Mouse (Mus musculus): ENCODE measurements around the gene Sh3pxd2b.

Gene Sh3pxd2b

DNA sequence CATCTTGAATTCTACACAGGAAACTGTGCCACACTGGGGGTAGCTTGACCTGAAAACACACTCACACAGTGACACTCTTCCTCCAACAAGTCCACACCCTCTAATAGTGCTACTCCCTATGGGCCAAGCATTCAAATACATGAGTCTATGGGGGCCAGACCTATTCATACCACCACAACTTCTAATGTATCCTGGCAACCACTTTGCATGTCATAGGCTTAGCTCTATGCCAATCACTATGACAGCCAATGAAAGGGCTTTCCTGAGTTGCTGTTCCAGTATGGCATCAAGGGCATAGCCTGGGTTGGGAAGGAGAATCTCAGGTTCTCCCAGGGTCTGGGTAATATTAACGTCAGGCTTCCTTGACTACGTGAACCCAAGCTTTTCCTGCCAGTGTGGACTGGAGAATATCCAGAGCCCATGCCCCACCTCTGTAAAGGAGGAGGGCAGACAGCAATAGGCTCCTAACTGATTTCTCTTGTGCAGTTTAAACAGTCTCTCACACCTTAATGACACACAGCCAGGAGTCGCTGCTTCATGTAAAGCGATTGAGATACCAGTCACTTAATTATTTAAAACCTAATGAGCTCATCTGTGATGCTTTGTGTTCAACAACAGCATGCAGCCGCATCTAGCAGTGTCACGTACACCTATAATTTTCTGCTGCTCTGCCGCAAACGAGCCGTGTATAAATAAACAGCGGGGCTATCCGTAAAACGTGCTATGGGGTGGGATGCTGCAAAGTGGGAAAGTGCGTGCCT is 25.8 kb downstream of the Sh3pxd2b start:
- DNase-seq (ENCODE audit: low read depth, low spot score) = no peak

DNA sequence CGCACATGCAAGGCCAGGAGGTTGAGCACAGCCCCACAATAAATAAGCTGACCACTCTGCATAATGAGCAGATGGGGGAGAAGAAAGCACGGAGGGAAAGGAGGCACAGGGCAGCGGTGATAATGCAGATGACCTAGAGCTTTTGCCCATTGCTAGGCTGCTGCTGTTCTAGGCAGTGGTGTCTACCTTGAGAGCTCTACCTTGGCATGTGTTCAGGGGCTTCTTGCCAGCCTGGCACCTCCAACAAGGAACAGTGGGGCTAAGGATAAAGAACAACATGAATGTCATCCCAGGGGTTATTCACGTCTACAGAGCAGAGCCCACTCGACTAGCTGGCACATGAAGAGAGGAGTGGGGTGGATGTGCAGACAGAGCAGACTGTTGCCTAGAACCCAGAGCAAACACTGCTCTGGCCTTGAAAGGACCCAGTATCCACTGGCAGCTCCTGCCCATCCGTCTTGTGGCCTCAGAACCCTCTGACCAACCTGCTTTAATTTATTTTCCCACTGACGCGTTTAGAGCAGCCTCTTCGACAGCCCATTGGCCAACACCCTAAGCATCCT is 26.5 kb downstream of the Sh3pxd2b start:
- DNase-seq (ENCODE audit: low read depth, low spot score) = no peak

DNA sequence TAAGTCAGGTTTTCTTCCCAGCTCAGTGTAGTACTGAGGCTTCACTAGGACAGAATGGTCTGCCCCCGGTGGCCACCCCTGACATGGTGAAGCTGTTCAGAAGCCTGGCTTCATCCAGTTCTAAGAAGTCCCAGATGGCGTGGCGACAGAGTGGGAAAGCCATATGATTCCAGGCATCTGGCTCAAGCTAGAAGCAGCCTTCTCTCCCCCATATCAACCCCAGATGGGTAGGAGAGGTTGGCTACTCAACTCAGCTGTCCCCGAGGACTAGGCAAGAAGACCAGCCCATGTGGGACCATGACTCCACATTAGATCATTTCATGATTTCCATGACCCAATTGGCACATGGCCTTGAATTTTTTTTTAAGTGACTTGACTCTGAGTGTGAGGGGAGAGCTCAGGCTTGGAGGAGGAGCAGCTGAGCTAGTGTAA is 27.5 kb downstream of the Sh3pxd2b start:
- DNase-seq (ENCODE audit: low read depth, low spot score) = no peak

DNA sequence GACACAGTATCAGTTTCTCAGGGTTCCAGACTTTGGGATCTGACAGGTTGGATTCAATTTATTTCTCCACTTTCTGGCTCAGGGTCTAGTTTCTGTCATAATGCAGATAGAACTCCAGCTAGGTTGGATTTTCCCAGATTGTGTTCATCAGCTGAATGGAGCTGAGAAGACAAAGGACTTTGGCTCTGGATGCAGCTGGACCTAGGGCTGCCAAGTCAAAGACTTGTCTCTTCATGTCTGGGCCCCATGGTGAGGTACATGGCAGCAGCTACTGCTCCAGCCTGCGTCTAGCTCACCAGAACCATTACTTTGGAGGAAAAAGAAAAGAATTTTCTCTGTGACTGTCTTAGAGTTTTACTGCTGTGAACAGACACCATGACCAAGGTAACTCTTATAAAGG is 28.5 kb downstream of the Sh3pxd2b start:
- DNase-seq (ENCODE audit: low read depth, low spot score) = no peak

DNA sequence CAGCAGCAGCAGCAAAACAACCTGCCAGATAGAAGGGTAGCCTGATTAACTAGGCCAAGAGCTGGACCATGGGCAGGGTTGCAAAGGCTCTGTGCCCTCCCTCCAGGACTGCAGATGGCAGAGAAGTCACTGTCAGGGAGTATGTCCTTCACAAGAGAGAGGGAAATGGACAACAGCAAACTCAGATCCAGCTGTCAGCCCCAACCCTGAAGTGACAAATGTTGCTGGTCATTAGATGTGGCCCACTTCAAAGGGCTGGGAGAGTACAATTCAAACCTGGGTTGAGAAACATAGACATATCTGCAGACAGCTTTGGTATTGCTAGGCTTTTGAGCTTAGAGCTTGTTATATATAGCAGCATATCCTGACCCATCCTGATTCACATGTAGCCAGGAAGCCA is 32.3 kb downstream of the Sh3pxd2b start:
- no peak for DNase-seq (ENCODE audit: low read depth, low spot score)

DNA sequence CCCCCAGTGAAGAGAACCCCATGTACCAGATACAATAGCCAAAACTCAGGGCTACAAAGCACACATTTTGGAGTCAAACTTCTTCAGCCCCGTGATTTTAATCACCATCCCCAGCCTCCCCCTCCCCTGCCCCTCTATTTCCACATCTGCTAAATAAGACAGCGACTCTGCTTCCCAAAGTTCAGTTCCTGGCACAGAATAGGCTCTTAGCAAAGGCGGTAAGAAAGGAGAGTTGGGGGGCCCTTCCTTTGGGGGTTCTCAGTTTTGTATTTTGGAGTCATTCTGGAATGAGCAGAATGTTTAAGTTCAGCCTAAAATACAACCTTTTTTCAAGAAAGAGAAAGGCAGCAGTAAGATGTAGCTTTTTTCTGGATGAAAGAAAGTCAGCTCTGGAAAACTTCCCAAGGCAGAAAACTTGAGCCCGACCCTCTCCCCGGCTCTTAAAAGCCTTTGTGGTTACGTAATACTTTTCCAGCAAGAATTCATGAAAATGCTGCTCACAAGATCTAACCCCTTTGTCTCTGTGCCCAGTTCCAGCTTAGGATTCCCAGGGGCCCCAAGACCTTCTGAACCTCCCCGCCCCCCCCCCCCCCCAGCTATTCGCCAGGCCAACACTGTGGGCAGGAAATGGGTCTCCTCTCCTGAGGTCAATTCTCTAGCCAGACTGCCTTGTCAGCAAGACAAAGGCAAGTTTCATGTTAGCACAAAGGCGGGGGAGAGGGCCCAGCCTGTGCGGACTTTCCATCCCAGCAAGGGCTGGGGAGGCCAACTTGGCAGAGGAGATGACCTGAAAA is 35.9 kb downstream of the Sh3pxd2b start:
- DNase-seq (ENCODE audit: low read depth, low spot score) = no peak

DNA sequence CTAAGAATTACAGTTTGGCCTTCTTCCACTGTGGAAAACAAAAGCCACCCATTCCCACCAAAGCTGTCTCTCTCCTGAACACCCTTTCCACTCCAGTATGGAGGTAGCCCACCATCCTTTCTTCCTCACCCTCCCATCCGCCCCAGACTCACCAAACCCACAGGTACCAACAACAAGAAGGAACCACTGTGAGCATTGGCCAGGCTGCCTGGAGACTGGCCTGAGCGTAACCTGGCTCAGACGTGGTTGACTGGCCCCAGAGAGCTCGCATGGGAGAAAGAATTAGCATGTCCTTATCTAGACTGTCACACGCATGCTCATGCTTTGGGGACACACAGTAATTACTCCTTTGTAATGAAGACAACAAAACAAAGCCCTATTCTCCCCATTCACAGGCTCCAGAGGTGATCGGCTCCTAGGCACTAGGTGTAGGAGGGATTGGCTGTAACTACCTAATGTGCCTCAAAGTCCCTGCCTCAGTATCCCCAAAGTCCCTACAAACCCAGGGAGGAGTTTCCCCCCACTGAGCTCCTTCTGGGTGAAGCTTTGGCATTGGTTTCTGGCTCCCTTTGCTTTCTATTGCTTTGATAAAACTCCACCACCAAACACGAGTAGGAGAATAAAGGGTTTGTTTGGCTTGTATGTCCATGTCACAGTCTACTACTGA is 36.6 kb downstream of the Sh3pxd2b start:
- no peak for DNase-seq (ENCODE audit: low read depth, low spot score)

DNA sequence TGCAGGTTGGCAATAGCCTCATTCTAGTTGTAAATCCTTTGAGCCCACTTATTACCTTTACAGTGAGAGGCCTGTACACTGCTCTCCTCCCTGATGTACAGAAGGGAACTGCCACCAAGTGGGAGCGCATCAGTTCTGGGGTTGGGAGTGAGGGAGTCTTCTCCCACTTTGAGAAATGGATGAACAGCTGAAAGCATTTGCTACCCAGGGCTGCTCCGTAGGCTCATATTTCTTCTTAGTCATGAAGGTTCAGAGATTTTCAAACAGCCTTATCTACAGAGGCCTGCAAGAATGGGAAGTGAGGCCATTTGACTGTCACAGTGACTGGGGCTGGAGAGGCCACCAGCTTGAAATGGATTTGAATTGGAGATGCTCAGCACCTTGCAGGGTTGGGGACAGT is 38.4 kb downstream of the Sh3pxd2b start:
- no peak for DNase-seq (ENCODE audit: low read depth, low spot score)

DNA sequence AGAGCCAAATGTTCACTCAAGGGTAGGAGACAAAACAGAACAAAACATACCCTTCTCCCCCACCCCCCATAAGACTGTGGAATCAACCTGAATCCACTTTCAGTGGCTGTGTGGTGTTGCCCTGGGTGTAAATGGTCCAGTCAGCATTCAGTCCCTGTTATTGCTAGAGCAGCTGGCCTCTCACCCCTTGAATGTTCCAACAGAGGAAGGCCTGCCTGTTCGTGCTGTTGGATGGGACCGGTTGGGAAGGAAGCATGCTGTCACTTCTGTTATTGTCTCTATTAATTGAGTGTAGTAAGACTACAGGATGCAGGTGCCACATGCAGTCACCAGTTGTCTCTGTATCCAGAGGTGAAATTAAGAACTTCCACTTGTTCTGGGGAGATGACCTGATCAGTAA is 40.4 kb downstream of the Sh3pxd2b start:
- no peak for DNase-seq (ENCODE audit: low read depth, low spot score)

DNA sequence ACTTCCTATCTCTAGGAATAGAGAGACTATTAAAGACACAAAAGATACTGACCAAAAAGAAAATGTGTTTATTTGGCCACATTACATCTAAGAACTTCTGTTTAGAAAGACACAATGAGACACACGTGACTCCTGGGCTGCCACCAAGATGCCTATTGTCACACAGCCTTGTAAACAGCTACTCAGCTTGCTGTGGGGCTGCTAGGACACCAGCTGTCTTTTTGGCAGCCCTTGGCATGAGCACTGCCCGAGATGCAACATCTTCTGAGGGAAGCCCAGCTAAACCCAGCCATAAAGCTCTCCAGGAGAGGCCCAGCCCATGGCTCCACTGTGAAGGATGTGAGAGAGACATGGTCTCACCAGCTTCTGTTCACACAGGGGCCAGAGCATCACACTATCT is 45.5 kb downstream of the Sh3pxd2b start:
- no peak for DNase-seq (ENCODE audit: low read depth, low spot score)

DNA sequence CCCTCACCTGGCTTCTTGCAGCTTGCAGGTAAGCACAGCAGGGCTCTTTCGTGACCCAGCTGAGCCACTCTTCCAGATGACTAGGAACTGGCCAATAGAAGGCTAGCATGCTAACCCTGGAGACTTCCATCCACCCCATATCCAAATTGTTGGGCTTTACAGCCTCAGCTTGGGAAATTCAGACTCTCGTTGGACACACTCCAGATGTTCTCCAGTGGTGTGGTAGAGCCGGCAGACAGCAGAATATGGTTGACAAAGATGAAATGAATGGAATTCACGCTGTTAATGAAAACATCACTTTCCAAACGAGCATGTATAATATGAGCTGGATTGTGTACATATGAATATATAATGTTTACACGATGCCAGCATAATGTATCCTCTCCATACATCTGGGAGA is 48.2 kb downstream of the Sh3pxd2b start:
- no peak for DNase-seq (ENCODE audit: low read depth, low spot score)

DNA sequence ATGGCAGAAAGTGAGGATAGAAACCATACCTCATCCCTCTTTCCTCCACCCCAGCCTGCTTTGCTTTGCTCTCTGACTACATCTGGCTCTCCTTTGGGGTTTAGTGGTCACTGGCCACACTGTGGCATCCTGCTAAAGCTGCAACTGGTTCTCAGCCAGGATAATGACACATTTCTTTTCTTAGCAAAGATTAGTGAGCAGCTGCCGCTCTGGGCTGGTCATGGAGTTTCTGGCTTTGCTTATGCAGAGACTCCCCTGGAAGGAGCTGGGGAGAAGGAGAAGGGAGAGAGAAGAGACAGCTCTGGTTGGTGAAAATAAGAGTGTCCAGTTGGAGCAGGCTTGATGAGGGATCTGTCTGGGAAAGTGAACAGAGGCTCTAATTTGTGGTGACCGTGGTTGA is 50.8 kb downstream of the Sh3pxd2b start:
- no peak for DNase-seq (ENCODE audit: low read depth, low spot score)

DNA sequence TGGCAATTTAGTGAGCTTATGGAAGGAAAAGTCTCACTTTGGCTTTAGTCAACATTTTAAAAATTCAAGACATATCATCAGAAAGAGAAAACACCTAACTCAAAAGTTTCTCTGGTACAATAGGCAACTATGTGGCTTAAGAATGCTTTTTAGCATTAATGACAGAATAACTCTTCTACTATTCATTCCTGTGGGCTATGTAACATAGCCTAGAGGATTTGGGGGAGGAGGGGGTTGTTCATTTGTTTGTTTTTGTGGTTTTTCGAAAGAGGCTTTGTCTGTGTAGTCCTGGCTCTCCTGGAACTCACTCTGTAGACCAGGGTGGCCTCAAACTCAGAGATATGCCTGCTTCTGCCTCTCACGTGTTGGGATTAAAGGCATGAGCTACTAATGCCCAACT is 51.6 kb downstream of the Sh3pxd2b start:
- DNase-seq (ENCODE audit: low read depth, low spot score) = no peak

DNA sequence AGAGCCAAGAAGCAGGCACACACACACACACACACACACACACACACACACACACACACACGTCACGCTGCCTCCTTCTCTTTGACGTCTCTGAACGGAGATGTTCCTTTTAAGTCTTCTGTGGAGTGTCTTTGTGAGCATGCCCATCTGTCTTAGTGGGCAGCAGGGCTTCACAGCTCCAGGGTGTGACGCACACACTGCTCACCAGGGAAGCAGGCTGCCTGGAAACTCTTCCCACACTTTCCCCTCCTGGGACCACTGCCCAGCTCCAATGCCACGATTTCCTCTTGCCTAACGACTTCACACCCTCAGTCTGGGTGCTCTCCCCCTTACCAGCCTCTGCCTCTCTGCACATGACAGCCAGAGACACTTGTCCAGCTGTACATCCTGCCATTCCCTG is 55.1 kb downstream of the Sh3pxd2b start:
- DNase-seq (ENCODE audit: low read depth, low spot score) = no peak

DNA sequence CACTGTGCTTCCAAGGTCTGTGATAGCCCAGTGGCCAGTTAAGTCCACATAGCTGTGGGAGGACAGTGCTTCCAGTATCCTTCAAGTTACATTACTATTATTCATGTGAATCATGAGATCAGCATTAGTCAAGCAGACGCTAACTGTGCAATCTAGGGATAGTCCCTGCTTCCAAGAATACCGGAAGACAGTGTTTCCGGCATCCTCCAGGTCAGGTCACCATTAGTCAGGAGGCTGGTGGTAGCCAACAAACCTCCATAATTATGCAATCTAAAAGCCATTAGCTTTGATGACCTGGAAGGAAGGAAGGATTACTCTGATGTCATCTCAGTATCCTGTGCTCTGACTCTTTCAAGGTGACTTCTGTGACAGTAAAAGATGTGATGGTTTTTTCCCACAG is 57.1 kb downstream of the Sh3pxd2b start:
- DNase-seq (ENCODE audit: low read depth, low spot score) = no peak

DNA sequence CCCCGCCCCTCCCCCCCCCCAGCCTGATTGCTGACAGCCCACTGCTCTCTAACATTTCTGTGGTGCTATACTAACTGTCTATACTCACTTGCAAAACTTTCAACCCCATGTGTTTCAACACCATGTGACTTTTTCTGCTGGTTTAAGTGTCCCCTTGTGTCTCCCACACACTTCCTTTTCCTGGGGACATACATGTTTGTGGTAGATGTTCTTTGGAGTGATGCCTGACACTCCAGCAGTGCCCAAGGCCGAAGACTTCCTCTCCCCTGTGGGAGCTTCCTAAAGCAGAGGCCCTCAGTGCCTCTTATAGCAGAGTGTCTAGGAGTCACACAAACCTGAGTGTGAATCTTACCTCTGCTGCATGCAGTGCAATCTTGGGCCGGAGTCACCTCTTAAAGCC is 60.2 kb downstream of the Sh3pxd2b start:
- DNase-seq (ENCODE audit: low read depth, low spot score) = no peak

DNA sequence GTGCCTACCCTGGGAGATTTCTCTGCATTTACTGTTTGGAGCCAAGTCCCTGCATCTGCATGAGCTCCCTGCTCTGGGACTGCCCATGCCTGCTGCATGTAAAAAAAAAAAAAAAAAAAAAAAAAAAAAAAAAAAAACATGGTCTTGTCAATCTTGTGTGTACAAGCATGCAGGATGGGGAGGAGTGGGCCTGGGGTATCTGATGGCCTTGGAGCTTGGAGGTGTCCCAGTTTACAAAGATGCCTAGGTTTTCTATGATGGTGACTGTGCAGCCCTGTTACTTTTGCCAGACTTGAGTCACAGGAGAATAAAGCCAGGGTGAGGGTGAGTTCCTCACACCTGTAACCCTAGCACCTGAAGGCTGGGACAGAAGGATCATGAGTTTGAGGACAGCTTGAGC is 61.4 kb downstream of the Sh3pxd2b start:
- DNase-seq (ENCODE audit: low read depth, low spot score) = no peak

DNA sequence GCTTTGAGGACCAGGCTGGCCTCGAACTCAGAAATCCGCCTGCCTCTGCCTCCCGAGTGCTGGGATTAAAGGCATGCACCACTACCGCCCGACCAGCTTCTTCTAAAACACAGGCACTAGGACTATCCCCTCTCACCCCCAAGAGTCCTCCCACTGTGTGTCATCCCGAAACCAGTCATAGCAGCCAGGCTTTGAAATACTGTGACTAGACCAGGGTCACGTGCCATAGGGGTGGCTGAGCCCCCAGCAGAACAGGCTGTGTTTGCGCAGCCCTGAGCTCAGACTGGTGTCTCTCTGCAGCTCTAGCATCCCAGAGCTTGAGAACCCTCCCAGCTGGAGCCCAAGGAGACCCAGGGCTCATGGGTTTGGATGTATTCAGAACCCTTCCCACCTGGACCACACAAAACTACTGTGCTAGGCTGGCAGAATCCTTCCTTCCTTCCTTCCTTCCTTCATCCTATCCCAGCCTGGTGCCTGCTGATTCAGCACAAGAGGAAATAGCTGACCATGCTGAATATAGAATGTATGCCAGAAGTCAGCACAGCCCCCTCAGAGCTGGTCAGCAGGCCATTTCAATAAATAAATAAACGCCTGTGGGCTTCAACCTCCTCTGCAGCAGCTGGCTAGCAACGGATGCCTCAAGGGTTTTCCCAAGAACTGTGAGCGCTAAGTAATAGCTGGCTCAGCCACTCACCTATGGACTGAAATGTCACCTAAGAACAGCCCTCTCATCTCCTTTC is 62.4 kb downstream of the Sh3pxd2b start:
- no peak for DNase-seq (ENCODE audit: low read depth, low spot score)

DNA sequence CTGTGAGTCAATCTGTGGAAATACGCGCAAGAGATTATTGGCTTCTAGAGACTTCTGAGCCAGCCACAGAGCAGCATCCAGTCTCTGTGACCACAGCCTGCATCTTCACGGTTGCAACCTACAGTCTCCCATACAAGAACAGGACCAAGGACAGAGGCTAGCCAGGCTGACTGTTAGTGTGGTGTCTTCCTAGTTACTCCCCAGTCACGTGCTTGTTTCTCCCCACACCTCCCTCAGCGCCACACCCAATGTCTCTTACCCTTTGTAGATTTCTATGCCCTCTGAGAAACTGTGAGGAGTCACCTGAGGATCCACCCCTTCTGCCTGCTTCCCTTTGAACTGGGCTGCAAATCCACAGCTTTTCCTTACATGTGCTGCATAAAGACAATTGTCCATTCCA is 72.4 kb downstream of the Sh3pxd2b start:
- DNase-seq (ENCODE audit: low read depth, low spot score) = no peak

DNA sequence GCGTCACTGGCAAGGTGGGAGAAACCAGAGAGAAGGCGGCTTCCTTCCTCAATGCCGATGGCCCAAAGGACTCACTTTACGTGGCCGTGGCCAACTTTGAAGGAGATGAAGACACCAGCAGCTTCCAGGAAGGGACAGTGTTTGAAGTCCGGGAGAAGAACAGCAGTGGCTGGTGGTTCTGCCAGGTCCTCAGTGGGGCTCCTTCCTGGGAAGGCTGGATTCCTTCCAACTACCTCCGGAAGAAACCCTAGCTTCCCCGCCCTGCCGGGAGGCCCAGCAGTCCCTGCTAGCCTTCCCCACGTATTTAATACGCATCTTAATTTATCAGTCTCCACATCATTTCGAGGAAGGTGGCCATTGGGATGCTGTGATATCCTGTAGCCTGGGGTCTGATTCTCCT is 75.7 kb downstream of the Sh3pxd2b start:
- no peak for DNase-seq (ENCODE audit: low read depth, low spot score)

DNA sequence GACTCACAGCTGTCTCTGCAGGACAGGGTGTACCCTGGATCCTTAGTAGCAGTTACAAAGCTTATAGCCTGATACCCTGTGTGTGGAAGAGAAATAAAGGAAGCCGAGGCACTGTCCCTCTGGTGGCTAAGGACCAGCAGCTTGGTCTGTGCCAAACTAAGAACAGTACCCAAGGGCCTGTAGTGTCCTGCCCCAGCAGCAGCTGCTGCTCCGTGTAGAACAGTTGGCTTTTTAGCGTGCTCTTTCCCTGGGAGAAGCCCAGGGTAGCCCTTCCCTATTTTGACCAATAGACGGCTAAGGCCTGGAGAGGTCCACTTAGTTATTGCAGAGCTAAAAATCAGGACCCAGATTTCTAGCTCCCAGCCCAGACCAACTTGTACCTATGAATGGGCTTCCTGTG is 77.0 kb downstream of the Sh3pxd2b start:
- DNase-seq (ENCODE audit: low read depth, low spot score) = no peak
